Mouse (Mus musculus) kidney, postnatal 0 days (tissue): Measurements from ENCODE around the gene Tada2a. TPM values are rescaled to one million over a fixed set of nuclear protein-coding genes. Genes with fewer than 3 reads are reported as not detected.

Experiments used
- ATAC-seq: fragments of 200-750 bp; cut with Nextera tagmentation; replicated peaks from 2 replicates; pipeline ENCODE4 v1.8.0; 2017; ENCODE audit warnings: low read depth, moderate number of reproducible peaks, moderate TSS enrichment, moderate library complexity; ENCODE audit not compliant: low FRiP score
- DNase-seq: peaks from one replicate; pipeline ENCODE4 v3.0.0-alpha.2; 2016; ENCODE audit warnings: low spot score
- H3K27ac ChIP-seq: fragments of 300-500 bp; sonication (generic); 2 replicates; pipeline ENCODE4 v1.5.1; 2014; ENCODE audit warnings: mild to moderate bottlenecking
- H3K27me3 ChIP-seq: fragments of 300-500 bp; sonication (generic); 2 replicates; pipeline ENCODE4 v1.6.1; 2014; ENCODE audit warnings: low read length, mixed read lengths; ENCODE audit not compliant: insufficient read depth
- H3K36me3 ChIP-seq: fragments of 300-500 bp; sonication (generic); 2 replicates; pipeline ENCODE4 v1.6.1; 2014; ENCODE audit warnings: low read length, mixed read lengths; ENCODE audit not compliant: insufficient read depth
- H3K4me1 ChIP-seq: fragments of 300-500 bp; sonication (generic); replicated peaks from 2 replicates; pipeline ENCODE4 v1.6.1; 2014; ENCODE audit warnings: antibody characterized with exemption, low read length, mixed read lengths; ENCODE audit not compliant: insufficient read depth
- H3K4me2 ChIP-seq: fragments of 300-500 bp; sonication (generic); 2 replicates; pipeline ENCODE4 v1.6.1; 2014; ENCODE audit warnings: mild to moderate bottlenecking, low read length, moderate library complexity, mixed read lengths
- H3K4me3 ChIP-seq: fragments of 300-500 bp; sonication (generic); replicated peaks from 2 replicates; pipeline ENCODE4 v1.5.1; 2014; ENCODE audit warnings: low read depth, low read length
- H3K9ac ChIP-seq: fragments of 300-500 bp; sonication (generic); 2 replicates; pipeline ENCODE4 v1.6.1; 2014; ENCODE audit warnings: low read depth, low read length
- H3K9me3 ChIP-seq: fragments of 300-500 bp; sonication (generic); replicated peaks from 2 replicates; pipeline ENCODE4 v1.6.1; 2016; ENCODE audit warnings: low read length, inconsistent platforms, mixed read lengths
- CTCF ChIP-seq: IDR thresholded peaks from 2 replicates; pipeline ENCODE4 v1.5.1; 2016; ENCODE audit warnings: antibody characterized with exemption, low read depth, mild to moderate bottlenecking, moderate library complexity
- WGBS: fragments of 180-500 bp; shearing (Covaris S2); extraction: QIAGEN DNeasy Blood & Tissue Kit; methylation state at CpG from one replicate; pipeline ENCODE4 v1.1.7; 2014; 5-methylcytosine and 5-hydroxymethylcytosine counted together
- polyA plus RNA-seq: library from polyadenylated mRNA; unstranded; fragments of >200 nt; fragmentation: Nextera tagmentation; extraction: Ambion mirVana; gene quantifications from 2 replicates; pipeline ENCODE4 v1.2.1, GENCODE M21; 2015

The Tada2a gene
- polyA plus RNA-seq, 1 experiment from 2014 or later: 23.3 TPM

DNA sequence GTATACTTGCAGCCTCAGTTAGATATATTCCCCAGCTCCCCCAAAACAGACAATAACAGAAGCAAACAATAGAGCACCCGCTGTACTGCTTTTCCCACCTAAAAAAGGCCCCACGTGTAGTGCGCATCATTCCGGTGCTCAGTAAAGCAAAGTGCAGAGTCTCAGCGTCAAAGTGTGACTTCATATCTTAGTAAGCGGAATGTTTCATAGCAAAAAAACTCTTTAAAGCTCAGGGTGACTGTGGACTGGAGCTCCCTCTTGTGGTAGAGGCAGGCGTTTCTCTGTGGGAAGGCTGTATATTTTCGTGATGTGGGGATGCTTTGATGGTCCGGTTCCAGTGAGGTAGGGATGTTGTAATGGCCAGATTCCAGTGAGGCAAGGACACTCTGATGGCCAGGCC, 97.4 kb downstream of the Tada2a start:
- peaks cover 16% of the 10 kb centered on the region; the same call in 1 of the 2 replicates for H3K36me3 ChIP-seq
- H3K27me3 ChIP-seq: no peaks in the 10 kb centered on the region
- no peak overlapping the region for H3K27ac ChIP-seq
- no peak overlapping the region for H3K4me3 ChIP-seq
- TF ChIP-seq CTCF: peak; percentile 86
- ATAC-seq (no peak), DNase-seq (peak; percentile 72)
- 51% methylated on average over 9 of the region's 9 CpGs for WGBS
- H3K4me2 ChIP-seq: no peak overlapping the region
- H3K9me3 ChIP-seq: no peaks in the 10 kb centered on the region
- H3K4me1 ChIP-seq: no peaks in the 10 kb centered on the region
- H3K9ac ChIP-seq: no peak overlapping the region

Other genes with a start within 250 kb of the Tada2a start
- gene Ddx52, start 187.5 kb downstream of the Tada2a start, polyA plus RNA-seq: 32.5 and 34.8 TPM in 2 replicates
- gene Synrg, start 165.2 kb downstream of the Tada2a start, polyA plus RNA-seq: 6.9 and 7.3 TPM in 2 replicates
- gene Dusp14, start 60.3 kb downstream of the Tada2a start, polyA plus RNA-seq: 45.6 and 47.2 TPM in 2 replicates
- 4.6 and 5.5 TPM in 2 replicates for gene Acaca, start 72 bp upstream of the Tada2a start, polyA plus RNA-seq
- not detected in 2 replicates for gene Gm11437, start 37.9 kb upstream of the Tada2a start, polyA plus RNA-seq